Mouse (Mus musculus) brain, embryonic 18.5 days (tissue): ENCODE data around the gene Ttyh1.

ENCODE experiments used
- DNase-seq: peaks from one replicate; pipeline ENCODE4 v3.0.0-alpha.2; 2012; ENCODE audit warnings: low read depth, low spot score

Gene Ttyh1

DNA sequence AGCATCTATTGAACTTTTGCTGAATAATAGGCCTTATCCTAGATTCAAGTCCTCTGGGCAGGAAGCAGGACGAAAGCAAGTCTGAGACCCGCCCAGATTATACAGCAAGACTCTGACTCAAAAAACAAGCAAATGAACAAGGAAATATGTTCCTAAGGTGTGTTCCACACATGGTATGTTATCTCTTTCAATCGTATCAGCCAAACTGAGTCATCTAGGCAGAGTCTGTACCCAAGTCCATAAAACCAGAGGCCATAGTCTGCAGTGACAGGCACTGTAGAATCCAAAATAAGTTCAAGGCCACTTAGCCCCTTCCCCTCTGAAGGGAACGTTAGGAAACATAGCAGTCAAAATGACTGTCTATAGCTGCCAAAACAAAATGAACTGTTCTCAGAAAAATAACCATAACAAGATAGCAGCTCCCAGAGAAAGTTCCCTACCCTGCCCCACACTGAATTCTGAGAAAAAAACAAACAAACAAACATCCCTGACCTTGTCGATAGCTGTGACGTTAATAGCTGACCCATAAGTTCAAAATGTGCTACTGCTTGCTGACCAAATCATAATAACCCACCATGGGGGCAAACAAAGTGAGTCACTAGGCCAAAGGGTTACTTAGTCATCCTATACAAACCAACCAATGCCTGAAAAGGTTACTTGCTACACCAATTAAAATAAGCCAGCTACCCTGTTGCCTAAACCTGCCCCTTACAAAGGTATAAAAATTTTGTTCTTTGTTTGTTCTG is 51.2 kb downstream of the Ttyh1 start:
- DNase-seq = no peak

DNA sequence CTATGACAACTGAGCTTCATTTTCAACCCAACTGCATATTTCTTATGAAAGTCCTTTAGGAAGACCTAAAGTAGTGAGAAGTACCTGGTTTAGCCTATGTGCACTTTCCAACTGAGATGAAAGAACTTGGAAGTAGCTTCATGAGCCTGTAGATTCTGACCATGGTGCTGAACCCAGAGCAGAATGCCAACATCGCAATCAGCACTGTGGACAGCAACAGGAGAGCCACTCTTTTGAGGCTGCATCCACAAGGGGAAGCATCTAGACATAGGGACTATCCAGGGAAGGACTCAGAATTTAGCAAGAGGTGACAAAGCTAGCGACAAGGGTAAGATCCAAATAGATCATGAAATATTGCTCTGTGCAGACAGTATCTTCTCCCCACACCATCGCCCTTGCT is 59.2 kb downstream of the Ttyh1 start:
- DNase-seq = no peak
